Mouse (Mus musculus) brain, embryonic 14.5 days (tissue): ENCODE measurements around the gene Zfp366.

Source experiments
- CTCF ChIP-seq: fragments of 200-500 bp; IDR thresholded peaks from 2 replicates; pipeline ENCODE4 v1.5.1; 2012; ENCODE audit warnings: inconsistent platforms, mild to moderate bottlenecking, moderate library complexity, borderline replicate concordance; ENCODE audit not compliant: insufficient read depth, insufficient read length; ENCODE audit errors: extremely low read depth
- POLR2A ChIP-seq: fragments of 200-500 bp; IDR thresholded peaks from 2 replicates; pipeline ENCODE4 v1.6.1; 2012; ENCODE audit warnings: mild to moderate bottlenecking, inconsistent platforms, borderline replicate concordance; ENCODE audit not compliant: poor library complexity, insufficient read depth, insufficient read length, severe bottlenecking; ENCODE audit errors: extremely low read depth

- TF ChIP-seq CTCF (no peak), POLR2A (no peak)
Measured at GRCm38 (mm10) chr13:99190466-99190865, 5.8 kb downstream of the Zfp366 start.
